Mouse (Mus musculus): ENCODE measurements at regions not wholly inside any gene's neighbourhood (a gene's known extent, or its start where the extent isn't known, plus 50 kb on each side); places are given as distances from the start of the nearest gene placed in this dataset.

DNA sequence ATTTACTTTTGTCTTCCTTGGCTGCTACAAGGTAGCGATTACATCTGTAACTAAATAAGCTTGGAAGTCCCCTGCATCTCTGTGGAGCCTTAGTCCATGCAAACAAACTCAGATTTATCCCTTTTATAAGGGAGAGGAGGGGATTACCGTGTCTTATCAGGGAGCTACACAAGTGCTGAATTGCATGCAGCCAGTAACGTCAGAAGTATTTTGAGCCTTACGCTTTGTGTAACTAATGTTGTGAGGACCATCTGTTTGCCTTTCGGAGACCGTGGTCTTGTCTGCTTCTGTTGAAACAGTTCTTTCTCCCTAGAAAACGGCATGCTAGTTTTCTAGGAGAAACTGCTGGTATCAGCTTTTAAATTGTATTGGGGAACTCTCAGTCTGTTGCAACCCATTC lies 58.0 kb upstream of the Dmrta1 start:
- no peaks in the 10 kb centered on the region for H3K4me1 ChIP-seq (ENCODE audit: control insufficient read depth, insufficient read depth, insufficient read length, low read length)
- H3K4me3 ChIP-seq (ENCODE audit: low read depth, low read length) = no peak overlapping the region
- WGBS = 25% methylated on average over 7 of the region's 7 CpGs
- no peak overlapping the region for H3K27ac ChIP-seq (ENCODE audit: insufficient read depth, low read depth, low read length)
- no peaks in the 10 kb centered on the region for H3K27me3 ChIP-seq (ENCODE audit: control insufficient read depth, insufficient read depth, low read length)
- no peak for TF ChIP-seq CTCF (IDR thresholded peaks at IDR 0.05; ENCODE audit: extremely low read depth, insufficient read length, insufficient replicate concordance, low read depth, low read length)
- no peak for TF ChIP-seq POLR2A (IDR thresholded peaks at IDR 0.05; ENCODE audit: low read depth, low read length)
- H3K36me3 ChIP-seq (ENCODE audit: control insufficient read depth, insufficient read depth, low read length) = no peaks in the 10 kb centered on the region

- WGBS = 59% methylated on average over 1 of the region's 1 CpGs
- Histone ChIP-seq H3K4me3 (ENCODE audit: low read depth, low read length) (no peak overlapping the region), H3K27ac (ENCODE audit: insufficient read depth, low read depth, low read length) (no peak overlapping the region), H3K36me3 (ENCODE audit: control insufficient read depth, insufficient read depth, low read length) (no peaks in the 10 kb centered on the region), H3K4me1 (ENCODE audit: control insufficient read depth, insufficient read depth, insufficient read length, low read length) (no peaks in the 10 kb centered on the region), H3K27me3 (ENCODE audit: control insufficient read depth, insufficient read depth, low read length) (no peaks in the 10 kb centered on the region)
- TF ChIP-seq POLR2A (IDR thresholded peaks at IDR 0.05; ENCODE audit: low read depth, low read length) = no peak
- TF ChIP-seq CTCF (IDR thresholded peaks at IDR 0.05; ENCODE audit: extremely low read depth, insufficient read length, insufficient replicate concordance, low read depth, low read length) = no peak
Observed at GRCm38 (mm10) chr4:89604721-89605120, 74.5 kb upstream of the Dmrta1 start.

GRCm38 (mm10) chr4:89575529-89575928 lies 103.7 kb upstream of the Dmrta1 start:
- TF ChIP-seq POLR2A (IDR thresholded peaks at IDR 0.05; ENCODE audit: low read depth, low read length) = no peak
- no peak for TF ChIP-seq CTCF (IDR thresholded peaks at IDR 0.05; ENCODE audit: extremely low read depth, insufficient read length, insufficient replicate concordance, low read depth, low read length)
- Histone ChIP-seq H3K27ac (ENCODE audit: insufficient read depth, low read depth, low read length) (no peak overlapping the region), H3K27me3 (ENCODE audit: control insufficient read depth, insufficient read depth, low read length) (no peaks in the 10 kb centered on the region), H3K4me1 (ENCODE audit: control insufficient read depth, insufficient read depth, insufficient read length, low read length) (no peaks in the 10 kb centered on the region), H3K4me3 (ENCODE audit: low read depth, low read length) (no peak overlapping the region), H3K36me3 (ENCODE audit: control insufficient read depth, insufficient read depth, low read length) (no peaks in the 10 kb centered on the region)
- 13% methylated on average over 10 of the region's 10 CpGs for WGBS

- 71% methylated on average over 7 of the region's 7 CpGs for WGBS
- Histone ChIP-seq H3K4me1 (ENCODE audit: control insufficient read depth, insufficient read depth, insufficient read length, low read length) (no peaks in the 10 kb centered on the region), H3K36me3 (ENCODE audit: control insufficient read depth, insufficient read depth, low read length) (no peaks in the 10 kb centered on the region), H3K4me3 (ENCODE audit: low read depth, low read length) (no peak overlapping the region), H3K27ac (ENCODE audit: insufficient read depth, low read depth, low read length) (no peak overlapping the region), H3K27me3 (ENCODE audit: control insufficient read depth, insufficient read depth, low read length) (no peaks in the 10 kb centered on the region)
- TF ChIP-seq POLR2A (IDR thresholded peaks at IDR 0.05; ENCODE audit: low read depth, low read length) (no peak), CTCF (IDR thresholded peaks at IDR 0.05; ENCODE audit: extremely low read depth, insufficient read length, insufficient replicate concordance, low read depth, low read length) (no peak)
Observed at GRCm38 (mm10) chr4:89554711-89555466, 124.3 kb upstream of the Dmrta1 start.

- H3K27ac ChIP-seq (ENCODE audit: insufficient read depth, low read depth, low read length) = no peak overlapping the region
- TF ChIP-seq POLR2A (IDR thresholded peaks at IDR 0.05; ENCODE audit: low read depth, low read length) = no peak
- TF ChIP-seq CTCF (IDR thresholded peaks at IDR 0.05; ENCODE audit: extremely low read depth, insufficient read length, insufficient replicate concordance, low read depth, low read length) = no peak
- H3K27me3 ChIP-seq (ENCODE audit: control insufficient read depth, insufficient read depth, low read length) = no peaks in the 10 kb centered on the region
- WGBS = 75% methylated on average over 6 of the region's 6 CpGs
- H3K4me1 ChIP-seq (ENCODE audit: control insufficient read depth, insufficient read depth, insufficient read length, low read length) = no peaks in the 10 kb centered on the region
- H3K4me3 ChIP-seq (ENCODE audit: low read depth, low read length) = no peak overlapping the region
- no peaks in the 10 kb centered on the region for H3K36me3 ChIP-seq (ENCODE audit: control insufficient read depth, insufficient read depth, low read length)
Observed at GRCm38 (mm10) chr4:89552556-89552955, 126.7 kb upstream of the Dmrta1 start.

- no peak for TF ChIP-seq POLR2A (IDR thresholded peaks at IDR 0.05; ENCODE audit: low read depth, low read length)
- no peak for TF ChIP-seq CTCF (IDR thresholded peaks at IDR 0.05; ENCODE audit: extremely low read depth, insufficient read length, insufficient replicate concordance, low read depth, low read length)
- Histone ChIP-seq H3K27me3 (ENCODE audit: control insufficient read depth, insufficient read depth, low read length) (no peaks in the 10 kb centered on the region), H3K27ac (ENCODE audit: insufficient read depth, low read depth, low read length) (peak overlapping the region; percentile 15; the same call in 1 of the 2 replicates), H3K4me1 (ENCODE audit: control insufficient read depth, insufficient read depth, insufficient read length, low read length) (no peaks in the 10 kb centered on the region), H3K4me3 (ENCODE audit: low read depth, low read length) (no peak overlapping the region), H3K36me3 (ENCODE audit: control insufficient read depth, insufficient read depth, low read length) (no peaks in the 10 kb centered on the region)
- WGBS = 67% methylated on average over 2 of the region's 2 CpGs
Observed at GRCm38 (mm10) chr4:89550515-89550914, 128.7 kb upstream of the Dmrta1 start.

GRCm38 (mm10) chr4:89532462-89532861 lies 146.8 kb upstream of the Dmrta1 start:
- no peak overlapping the region for H3K4me3 ChIP-seq (ENCODE audit: low read depth, low read length)
- no peaks in the 10 kb centered on the region for H3K4me1 ChIP-seq (ENCODE audit: control insufficient read depth, insufficient read depth, insufficient read length, low read length)
- 9% methylated on average over 4 of the region's 4 CpGs for WGBS
- TF ChIP-seq CTCF (IDR thresholded peaks at IDR 0.05; ENCODE audit: extremely low read depth, insufficient read length, insufficient replicate concordance, low read depth, low read length) (peak; percentile 80; the same call in 1 of the 2 replicates), POLR2A (IDR thresholded peaks at IDR 0.05; ENCODE audit: low read depth, low read length) (no peak)
- H3K27ac ChIP-seq (ENCODE audit: insufficient read depth, low read depth, low read length) = no peak overlapping the region
- H3K36me3 ChIP-seq (ENCODE audit: control insufficient read depth, insufficient read depth, low read length) = no peaks in the 10 kb centered on the region
- H3K27me3 ChIP-seq (ENCODE audit: control insufficient read depth, insufficient read depth, low read length) = peaks cover 4% of the 10 kb centered on the region

All from small intestine, adult 2 months (tissue).